Mouse (Mus musculus): ENCODE data around the gene Antxr1. TPM values are rescaled to one million over a fixed set of nuclear protein-coding genes. Genes with fewer than 3 reads are reported as not detected.

Antxr1 gene
- polyA plus RNA-seq, 1 experiment: 6.6 TPM

DNA sequence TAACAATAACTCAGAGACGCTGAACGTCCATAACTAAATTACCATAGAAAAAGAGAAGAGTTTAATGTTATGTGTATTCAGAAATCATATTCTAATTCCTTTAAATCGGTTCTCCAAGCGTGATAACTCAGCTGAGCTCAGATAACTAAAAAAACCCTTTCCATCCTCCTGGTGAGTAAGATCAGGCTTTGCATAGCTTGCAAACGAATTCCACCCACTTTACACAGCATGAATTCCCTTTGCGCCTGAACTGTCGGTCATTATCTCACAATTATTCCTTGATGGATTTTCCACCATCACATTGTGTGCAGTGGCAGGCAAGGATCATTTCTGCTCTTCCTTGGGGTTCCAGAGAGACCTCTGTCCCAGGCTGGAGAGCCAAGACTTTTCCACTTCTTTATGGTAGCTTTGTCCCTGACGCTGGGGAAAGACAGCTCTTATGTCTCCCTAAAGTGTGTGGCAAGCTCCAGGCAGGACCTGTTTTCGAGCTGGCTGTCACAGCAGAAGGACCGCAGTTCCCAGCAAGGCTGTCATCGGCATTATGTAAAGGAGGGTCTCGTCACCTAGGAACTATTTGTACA, 201.6 kb downstream of the Antxr1 start:
- Histone ChIP-seq H3K4me3 (ENCODE audit: insufficient read depth, low read depth, low read length) (no peak overlapping the region), H3K4me1 (ENCODE audit: control insufficient read depth, insufficient read depth, insufficient read length, low read length) (no peaks in the 10 kb centered on the region), H3K27ac (replicated peaks; ENCODE audit: low read depth, low read length) (no peak overlapping the region)

DNA sequence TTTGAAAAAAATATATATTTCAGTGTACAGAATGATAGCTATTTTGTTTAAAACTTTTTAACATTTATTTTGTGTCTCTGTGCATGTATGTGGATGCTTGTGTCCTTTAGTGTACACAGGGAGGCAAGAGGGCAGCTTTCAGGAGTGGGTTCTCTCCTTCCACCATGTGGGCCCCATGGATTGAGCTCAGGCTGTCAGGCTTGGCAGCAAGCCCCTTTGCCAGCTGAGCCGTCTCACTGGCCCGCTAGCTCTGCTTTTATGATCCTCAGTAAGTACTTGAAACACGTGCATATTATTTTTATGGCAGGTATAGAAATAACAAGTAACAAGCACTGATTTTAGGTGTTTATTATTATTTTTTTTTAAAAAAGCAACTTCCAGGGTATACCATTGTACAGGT, 202.1 kb downstream of the Antxr1 start:
- Histone ChIP-seq H3K4me1 (ENCODE audit: control insufficient read depth, insufficient read depth, insufficient read length, low read length) (no peaks in the 10 kb centered on the region), H3K4me3 (ENCODE audit: insufficient read depth, low read depth, low read length) (no peak overlapping the region), H3K27ac (replicated peaks; ENCODE audit: low read depth, low read length) (no peak overlapping the region)

- H3K4me1 ChIP-seq (ENCODE audit: control insufficient read depth, insufficient read depth, insufficient read length, low read length): no peaks in the 10 kb centered on the region; the same call in 1 of the 2 replicates
- H3K4me3 ChIP-seq (ENCODE audit: insufficient read depth, low read depth, low read length): no peak overlapping the region
- no peak overlapping the region for H3K27ac ChIP-seq (replicated peaks; ENCODE audit: low read depth, low read length)
These were observed 204.5 kb downstream of the Antxr1 start for GRCm38 (mm10) chr6:87131078-87131477.

DNA sequence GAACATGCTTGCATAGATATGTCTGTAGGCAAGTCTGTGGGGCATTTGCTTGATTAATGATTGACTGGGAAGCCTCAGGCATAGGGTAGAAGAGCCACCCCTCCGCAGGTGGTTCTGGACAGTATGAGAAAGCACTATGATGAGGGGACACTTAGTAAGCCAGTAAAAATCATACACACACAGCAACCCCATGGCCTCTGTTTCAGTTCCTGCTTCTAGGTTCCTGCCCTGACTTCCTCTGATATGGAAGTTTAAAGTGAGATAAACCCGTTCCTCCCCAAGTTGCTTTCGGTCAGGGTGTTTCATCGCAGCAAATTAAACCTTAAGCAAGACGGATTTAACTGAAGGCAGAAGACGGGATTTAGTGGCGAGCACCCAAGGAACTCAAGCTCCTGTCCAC, 205.0 kb downstream of the Antxr1 start:
- H3K27ac ChIP-seq (replicated peaks; ENCODE audit: low read depth, low read length): no peak overlapping the region
- no peak overlapping the region for H3K4me3 ChIP-seq (ENCODE audit: insufficient read depth, low read depth, low read length)
- H3K4me1 ChIP-seq (ENCODE audit: control insufficient read depth, insufficient read depth, insufficient read length, low read length): no peaks in the 10 kb centered on the region; the same call in 1 of the 2 replicates

DNA sequence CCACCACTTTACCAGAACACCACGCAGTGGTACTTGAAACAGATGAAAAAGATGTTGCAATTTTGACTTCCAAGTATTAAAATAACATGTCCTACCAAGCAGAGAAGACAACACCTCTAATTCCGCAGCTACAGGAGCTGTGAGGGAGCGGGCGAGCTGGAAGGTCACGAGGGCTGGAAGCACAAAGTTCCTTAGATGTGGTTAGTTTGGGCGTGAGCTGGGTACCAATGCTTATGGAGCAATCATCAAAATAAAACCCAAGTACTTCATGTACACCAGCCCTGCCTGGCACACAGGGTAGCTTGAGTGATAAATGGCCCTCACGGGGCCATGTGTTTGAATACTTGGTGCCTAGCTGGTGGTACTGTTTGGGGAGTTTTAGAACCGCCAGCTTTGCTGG, 205.8 kb downstream of the Antxr1 start:
- no peak overlapping the region for H3K27ac ChIP-seq (replicated peaks; ENCODE audit: low read depth, low read length)
- no peaks in the 10 kb centered on the region; the same call in 1 of the 2 replicates for H3K4me1 ChIP-seq (ENCODE audit: control insufficient read depth, insufficient read depth, insufficient read length, low read length)

GRCm38 (mm10) chr6:87127049-87127753, 208.4 kb downstream of the Antxr1 start:
- H3K4me3 ChIP-seq (ENCODE audit: insufficient read depth, low read depth, low read length): no peak overlapping the region
- H3K4me1 ChIP-seq (ENCODE audit: control insufficient read depth, insufficient read depth, insufficient read length, low read length): no peaks in the 10 kb centered on the region; the same call in 1 of the 2 replicates
- H3K27ac ChIP-seq (replicated peaks; ENCODE audit: low read depth, low read length): no peak overlapping the region

More for the DNA sequence above, 205.8 kb downstream of the Antxr1 start:
- no peak overlapping the region for H3K4me3 ChIP-seq (ENCODE audit: insufficient read depth, low read depth, low read length)

- Histone ChIP-seq H3K4me3 (ENCODE audit: insufficient read depth, low read depth, low read length) (no peak overlapping the region), H3K27ac (replicated peaks; ENCODE audit: low read depth, low read length) (no peak overlapping the region), H3K4me1 (ENCODE audit: control insufficient read depth, insufficient read depth, insufficient read length, low read length) (no peaks in the 10 kb centered on the region; the same call in 1 of the 2 replicates)
These were observed 211.6 kb downstream of the Antxr1 start for GRCm38 (mm10) chr6:87123973-87124372.

DNA sequence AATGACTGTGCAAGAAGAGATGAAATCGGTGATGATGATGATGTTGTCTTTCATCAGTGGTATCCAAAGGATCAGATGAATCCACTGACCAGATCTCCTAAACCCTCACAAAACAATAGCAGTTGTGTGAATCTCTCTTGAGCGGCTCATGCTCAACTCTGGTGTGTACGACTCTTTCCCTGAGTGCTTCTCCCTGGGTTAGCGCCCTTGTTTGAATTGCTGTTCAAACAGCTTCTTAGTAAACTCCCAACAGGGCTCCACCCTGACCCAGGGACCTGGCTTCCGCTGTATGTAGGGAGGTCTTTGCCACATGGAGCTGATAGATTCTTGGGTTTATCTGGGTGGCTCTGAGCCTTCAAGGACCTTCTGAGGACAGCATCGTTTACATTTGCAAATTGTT, 212.2 kb downstream of the Antxr1 start:
- Histone ChIP-seq H3K4me3 (ENCODE audit: insufficient read depth, low read depth, low read length) (no peak overlapping the region), H3K4me1 (ENCODE audit: control insufficient read depth, insufficient read depth, insufficient read length, low read length) (no peaks in the 10 kb centered on the region; the same call in 1 of the 2 replicates), H3K27ac (replicated peaks; ENCODE audit: low read depth, low read length) (no peak overlapping the region)

DNA sequence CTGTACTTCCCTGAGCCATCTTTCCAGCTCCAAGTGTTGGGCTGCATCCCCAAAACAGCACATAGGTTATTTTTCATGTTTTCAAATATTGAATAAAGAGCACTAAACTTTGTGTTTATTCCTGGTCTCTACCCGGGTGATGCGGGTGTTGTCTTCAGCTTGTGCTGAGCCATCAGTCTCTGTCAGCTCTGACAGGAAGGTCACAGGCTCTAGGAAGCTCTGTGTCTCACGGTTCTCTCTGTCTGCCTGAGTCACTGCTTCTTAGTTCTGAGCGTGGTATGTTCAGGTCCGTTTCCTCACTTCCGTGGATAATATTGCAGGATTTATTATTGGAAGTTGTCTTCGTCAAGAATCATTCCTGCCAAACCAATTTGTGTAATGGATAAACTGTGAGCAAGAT, 213.7 kb downstream of the Antxr1 start:
- no peaks in the 10 kb centered on the region for H3K4me1 ChIP-seq (ENCODE audit: control insufficient read depth, insufficient read depth, insufficient read length, low read length)
- no peak overlapping the region for H3K27ac ChIP-seq (replicated peaks; ENCODE audit: low read depth, low read length)
- no peak overlapping the region for H3K4me3 ChIP-seq (ENCODE audit: insufficient read depth, low read depth, low read length)

GRCm38 (mm10) chr6:87120661-87121060, 215.0 kb downstream of the Antxr1 start:
- Histone ChIP-seq H3K27ac (replicated peaks; ENCODE audit: low read depth, low read length) (no peak overlapping the region), H3K4me3 (ENCODE audit: insufficient read depth, low read depth, low read length) (no peak overlapping the region), H3K4me1 (ENCODE audit: control insufficient read depth, insufficient read depth, insufficient read length, low read length) (no peaks in the 10 kb centered on the region)

- Histone ChIP-seq H3K4me1 (ENCODE audit: control insufficient read depth, insufficient read depth, insufficient read length, low read length) (no peaks in the 10 kb centered on the region), H3K4me3 (ENCODE audit: insufficient read depth, low read depth, low read length) (no peak overlapping the region), H3K27ac (replicated peaks; ENCODE audit: low read depth, low read length) (no peak overlapping the region)
These were observed 215.6 kb downstream of the Antxr1 start for GRCm38 (mm10) chr6:87119975-87120374.

DNA sequence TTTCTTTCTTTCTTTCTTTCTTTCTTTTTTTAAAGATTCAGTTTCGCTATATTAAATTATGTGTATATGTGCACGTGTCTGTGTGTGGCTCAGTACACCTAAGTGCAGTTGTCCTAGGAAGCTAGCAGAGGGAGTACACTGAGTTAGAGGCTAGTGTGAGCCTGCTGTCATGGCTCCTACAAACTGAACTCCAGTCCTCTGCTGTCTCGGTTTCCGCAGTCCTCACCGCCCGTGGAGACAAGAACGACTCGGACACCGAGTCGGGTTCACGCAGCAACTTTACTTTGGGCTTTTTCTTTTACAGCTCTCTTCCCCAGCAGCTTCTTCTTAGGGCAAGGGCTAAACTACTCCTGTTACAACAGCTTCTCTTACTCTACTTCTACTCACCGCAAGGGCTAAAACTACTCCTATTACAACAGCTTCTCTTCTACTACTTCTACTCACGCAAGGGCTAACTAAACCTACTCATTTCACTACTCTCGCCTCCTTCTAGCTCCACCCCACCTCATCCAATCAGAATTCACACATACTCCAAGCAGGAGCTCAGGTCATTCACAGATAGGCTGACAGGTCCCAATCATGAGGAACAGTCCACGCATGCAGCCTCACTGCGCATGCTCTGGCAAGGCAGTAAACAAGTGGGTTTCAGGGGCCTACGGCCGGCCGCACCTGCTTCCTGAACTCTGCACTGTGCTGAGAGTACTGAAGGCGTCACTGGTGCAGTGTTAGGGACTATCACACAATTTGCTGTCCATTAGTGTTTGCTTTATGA, 216.4 kb downstream of the Antxr1 start:
- H3K4me3 ChIP-seq (ENCODE audit: insufficient read depth, low read depth, low read length): no peak overlapping the region
- no peaks in the 10 kb centered on the region for H3K4me1 ChIP-seq (ENCODE audit: control insufficient read depth, insufficient read depth, insufficient read length, low read length)
- H3K27ac ChIP-seq (replicated peaks; ENCODE audit: low read depth, low read length): no peak overlapping the region

- H3K4me1 ChIP-seq (ENCODE audit: control insufficient read depth, insufficient read depth, insufficient read length, low read length): no peaks in the 10 kb centered on the region
- H3K27ac ChIP-seq (replicated peaks; ENCODE audit: low read depth, low read length): no peak overlapping the region
- no peak overlapping the region for H3K4me3 ChIP-seq (ENCODE audit: insufficient read depth, low read depth, low read length)
These were observed 219.0 kb downstream of the Antxr1 start for GRCm38 (mm10) chr6:87116596-87116995.

DNA sequence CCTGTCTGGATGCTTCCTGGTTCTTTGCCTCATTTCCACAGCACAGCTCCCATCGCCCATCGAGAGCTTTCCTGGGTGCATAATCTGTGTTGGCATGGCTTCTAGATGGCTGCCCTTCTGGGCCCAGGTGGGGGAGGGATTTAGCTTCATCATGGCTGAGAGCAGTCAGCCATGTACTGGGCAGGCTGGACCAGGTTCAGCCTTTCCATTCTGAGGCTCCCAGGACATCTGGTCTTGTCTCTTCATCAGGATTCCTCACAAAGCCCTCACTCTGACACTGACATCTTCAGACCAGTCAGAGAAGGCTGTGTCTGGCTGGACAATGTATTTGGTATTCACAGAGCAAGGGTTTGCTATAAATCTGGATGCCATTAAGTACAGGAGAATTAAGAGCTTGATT, 219.6 kb downstream of the Antxr1 start:
- H3K4me3 ChIP-seq (ENCODE audit: insufficient read depth, low read depth, low read length): no peak overlapping the region
- H3K4me1 ChIP-seq (ENCODE audit: control insufficient read depth, insufficient read depth, insufficient read length, low read length): no peaks in the 10 kb centered on the region
- no peak overlapping the region for H3K27ac ChIP-seq (replicated peaks; ENCODE audit: low read depth, low read length)

- Histone ChIP-seq H3K27ac (replicated peaks; ENCODE audit: low read depth, low read length) (no peak overlapping the region; the same call in 1 of the 2 replicates), H3K4me3 (ENCODE audit: insufficient read depth, low read depth, low read length) (no peak overlapping the region)
These were observed 223.5 kb downstream of the Antxr1 start for GRCm38 (mm10) chr6:87112125-87112524.

More at GRCm38 (mm10) chr6:87112125-87112524, 223.5 kb downstream of the Antxr1 start:
- H3K4me1 ChIP-seq (ENCODE audit: control insufficient read depth, insufficient read depth, insufficient read length, low read length): no peaks in the 10 kb centered on the region

Measured in brown adipose tissue, adult 24 weeks (tissue).